Mouse (Mus musculus) neural tube, postnatal 0 days (tissue): ENCODE results near the gene Cmya5. TPM values are rescaled to one million over a fixed set of nuclear protein-coding genes. Genes with fewer than 3 reads are reported as not detected.

ENCODE experiments used
- polyA plus RNA-seq: library from polyadenylated mRNA; unstranded; fragments of >200 nt; fragmentation: Nextera tagmentation; extraction: Ambion mirVana; gene quantifications from 2 replicates; pipeline ENCODE4 v1.2.1, GENCODE M21; 2015

Cmya5 gene
- polyA plus RNA-seq = 0.32 and 0.33 TPM in 2 replicates

GRCm38 (mm10) chr13:93144336-93145167 lies at the start of gene Cmya5:
Gene Cmya5 (minus strand): TSS chr13:93144724.

DNA sequence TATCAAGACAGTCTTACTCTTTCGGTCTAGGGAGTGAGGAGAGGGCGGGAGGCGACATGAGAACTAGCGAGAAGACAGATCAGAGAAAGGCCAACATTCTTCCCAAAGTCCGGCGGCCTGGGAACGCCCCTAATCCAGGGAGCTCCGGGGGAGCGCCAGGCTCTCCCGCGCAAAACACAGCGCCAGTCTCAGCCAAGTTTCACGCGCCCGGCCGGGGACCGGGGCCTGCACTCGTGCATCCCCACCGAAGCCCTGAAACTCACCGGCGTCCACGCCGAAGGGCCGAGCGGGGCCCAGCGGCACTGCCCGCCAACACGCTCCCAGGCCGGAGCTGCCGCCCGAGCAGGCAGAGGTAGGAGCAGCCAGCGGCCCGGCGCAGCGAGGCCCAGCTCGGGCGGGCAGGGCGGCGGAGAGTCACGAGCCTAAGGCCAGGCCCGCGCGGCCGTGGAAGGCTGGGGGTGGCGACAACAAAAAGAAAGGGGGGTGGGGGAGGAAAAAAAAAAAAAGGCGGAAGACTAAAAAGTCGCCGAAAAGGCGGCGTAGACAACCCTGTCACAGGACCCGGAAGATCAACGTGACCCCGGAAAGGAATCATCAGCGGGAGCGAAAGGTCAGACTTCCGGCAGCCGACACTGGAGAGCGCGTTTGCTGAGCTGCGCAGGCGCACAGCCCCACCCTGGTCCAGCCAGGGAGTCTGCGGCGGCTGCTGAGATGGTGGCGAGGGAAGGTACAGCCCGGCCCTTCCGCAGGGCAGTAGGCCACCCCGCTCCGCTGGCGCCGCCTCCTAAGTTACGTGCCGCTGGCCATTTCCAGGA lies 47.5 kb upstream of the Cmya5 start, which contains the start of gene Tent2:
Gene Tent2 (minus strand): TSS at position 555 of the 815 bp plus-strand sequence.

Other genes with a start within 250 kb of the Cmya5 start
- 26.3 and 27.8 TPM in 2 replicates for gene Tent2, start 47.7 kb upstream of the Cmya5 start, polyA plus RNA-seq
- 15.8 and 16.5 TPM in 2 replicates for gene Homer1, start 154.9 kb upstream of the Cmya5 start, polyA plus RNA-seq